8 mouse cellular contexts compared by ENCODE assay signal in genomic region chr3:51225226-51225750, GRCm38 (mm10). TPM values are rescaled to one million over a fixed set of nuclear protein-coding genes. Genes with fewer than 3 reads are reported as not detected.
DNase-seq lines count a peak whose midpoint lies in the region; ATAC-seq and TF ChIP-seq lines count a peak whose summit lies in the region.

No protein-coding gene starts in this region.

- H3K27me3 ChIP-seq in neural tube, embryonic 11.5 days (ENCODE audit: control insufficient read depth, insufficient read depth, low read length), result no peaks in the 10 kb centered on the region
- H3K27me3 ChIP-seq in limb, embryonic 15.5 days, result no peaks in the 10 kb centered on the region
- no peaks in the 10 kb centered on the region for H3K27me3 ChIP-seq in stomach, embryonic 14.5 days (ENCODE audit: control insufficient read depth, insufficient read depth, low read length)

- no peaks in the 10 kb centered on the region for H3K4me1 ChIP-seq in neural tube, embryonic 11.5 days (ENCODE audit: control insufficient read depth, insufficient read depth, low read length)
- H3K4me1 ChIP-seq in embryonic fibroblast, embryonic 13.5 days (ENCODE audit: control insufficient read depth, insufficient read depth, low read length), result peaks cover 10% of the 10 kb centered on the region
- H3K4me1 ChIP-seq in limb, embryonic 15.5 days, result peaks cover 21% of the 10 kb centered on the region
- peaks cover 6% of the 10 kb centered on the region; the same call in 1 of the 2 replicates for H3K4me1 ChIP-seq in stomach, embryonic 14.5 days (ENCODE audit: control insufficient read depth, insufficient read depth, low read length)

- H3K9me3 ChIP-seq in neural tube, embryonic 11.5 days (ENCODE audit: control insufficient read depth, low read length), result no peaks in the 10 kb centered on the region
- no peaks in the 10 kb centered on the region for H3K9me3 ChIP-seq in limb, embryonic 15.5 days
- no peaks in the 10 kb centered on the region for H3K9me3 ChIP-seq in stomach, embryonic 14.5 days (ENCODE audit: control insufficient read depth, low read depth, low read length)

- no peak for TF ChIP-seq POLR2A in embryonic fibroblast, embryonic 13.5 days (IDR thresholded peaks at IDR 0.05; ENCODE audit: low read depth, low read length)

- H3K4me2 ChIP-seq in neural tube, embryonic 11.5 days (ENCODE audit: low read depth), result peak overlapping the region; percentile 70
- H3K4me2 ChIP-seq in limb, embryonic 15.5 days, result peak overlapping the region; percentile 84
- peak overlapping the region; percentile 60 for H3K4me2 ChIP-seq in stomach, embryonic 14.5 days (replicated peaks; ENCODE audit: low read depth, low read length)

- under 1% methylated on average over 39 of the region's 39 CpGs for WGBS in neural tube, embryonic 11.5 days
- 1% methylated on average over 33 of the region's 39 CpGs for WGBS in limb, embryonic 15.5 days
- WGBS in stomach, embryonic 14.5 days, result under 1% methylated on average over 39 of the region's 39 CpGs

- DNase-seq in neural tube, embryonic 11.5 days (ENCODE audit: low spot score), result no peak
- no peak for DNase-seq in neural tube, embryonic 10.5 days (ENCODE audit: extremely low spot score, low spot score)
- DNase-seq in urinary bladder, postnatal 25 days (ENCODE audit: low spot score), result no peak
- DNase-seq in kidney, postnatal 25 days, result no peak
- no peak for DNase-seq in left cerebral cortex, adult 8-10 months (ENCODE audit: low spot score in 2 of 2)

- H3K4me3 ChIP-seq in neural tube, embryonic 11.5 days (ENCODE audit: low read depth, low read length), result peak overlapping the region; percentile 88
- H3K4me3 ChIP-seq in embryonic fibroblast, embryonic 13.5 days (ENCODE audit: insufficient read depth, low read length), result peak overlapping the region; percentile 87
- H3K4me3 ChIP-seq in limb, embryonic 15.5 days, result peak overlapping the region; percentile 87
- H3K4me3 ChIP-seq in stomach, embryonic 14.5 days (ENCODE audit: low read depth, low read length), result peak overlapping the region; percentile 77

- no peak for TF ChIP-seq CTCF in embryonic fibroblast, embryonic 13.5 days (IDR thresholded peaks at IDR 0.05; ENCODE audit: borderline replicate concordance, insufficient read depth, low read length)

- H3K27ac ChIP-seq in neural tube, embryonic 11.5 days (ENCODE audit: low read depth, low read length), result peak overlapping the region; percentile 94
- H3K27ac ChIP-seq in embryonic fibroblast, embryonic 13.5 days (ENCODE audit: insufficient read depth, low read length), result peak overlapping the region; percentile 96; the same call in 1 of the 2 replicates
- H3K27ac ChIP-seq in limb, embryonic 15.5 days, result peak overlapping the region; percentile 97
- H3K27ac ChIP-seq in stomach, embryonic 14.5 days (ENCODE audit: low read length), result peak overlapping the region; percentile 92

- ATAC-seq in neural tube, embryonic 11.5 days (ENCODE audit: insufficient read depth, low FRiP score, low TSS enrichment), result no peak
- ATAC-seq in limb, embryonic 15.5 days (ENCODE audit: insufficient number of reproducible peaks, low FRiP score, low TSS enrichment, low read depth), result peak; percentile 9; the same call in 1 of the 2 replicates
- ATAC-seq in stomach, embryonic 14.5 days (ENCODE audit: insufficient number of reproducible peaks, insufficient read depth, low FRiP score, low read depth), result peak; percentile 2; the same call in 1 of the 2 replicates

- H3K36me3 ChIP-seq in neural tube, embryonic 11.5 days (ENCODE audit: control insufficient read depth, insufficient read depth, low read length), result no peaks in the 10 kb centered on the region
- no peaks in the 10 kb centered on the region for H3K36me3 ChIP-seq in limb, embryonic 15.5 days
- no peaks in the 10 kb centered on the region for H3K36me3 ChIP-seq in stomach, embryonic 14.5 days (ENCODE audit: control insufficient read depth, insufficient read depth, low read length)

- H3K9ac ChIP-seq in neural tube, embryonic 11.5 days (ENCODE audit: low read length), result peak overlapping the region; percentile 92
- peak overlapping the region; percentile 79 for H3K9ac ChIP-seq in limb, embryonic 15.5 days
- peak overlapping the region; percentile 64 for H3K9ac ChIP-seq in stomach, embryonic 14.5 days (replicated peaks; ENCODE audit: low read depth, low read length)

RNA-seq across cellular contexts. Expression of gene Noct, which starts 1.0 kb away (rescaled TPM):
- 15.1 TPM in 2 replicates for polyA plus RNA-seq in neural tube, embryonic 11.5 days (2014; fragmentation: Nextera tagmentation; extraction: Ambion mirVana)
- polyA plus RNA-seq in embryonic fibroblast, embryonic 13.5 days (2011; ENCODE audit: insufficient read length, low read depth, missing spikeins), result 17.3 and 25.5 TPM in 2 replicates
- 7.6 and 8.7 TPM in 2 replicates for polyA plus RNA-seq in limb, embryonic 15.5 days (2015; fragmentation: Nextera tagmentation; extraction: Ambion mirVana)
- polyA plus RNA-seq in stomach, embryonic 14.5 days (2014; fragmentation: Nextera tagmentation; extraction: Ambion mirVana), result 8.3 and 11.6 TPM in 2 replicates
- 10 to 100 TPM; 43.4 to 46.2 (median 44.4) TPM for total RNA-seq in left cerebral cortex, adult 8-10 months (2022)
